Mouse (Mus musculus): ENCODE results near the gene Zbtb48. TPM values are rescaled to one million over a fixed set of nuclear protein-coding genes. Genes with fewer than 3 reads are reported as not detected.
A peak's percentile ranks its signal among the peaks of the same experiment; 100 is the strongest.

Zbtb48 gene
- total and polyA plus RNA-seq, 3 experiments: 12.1 to 21.4 TPM; not detected in 1

- Histone ChIP-seq H3K4me1 (ENCODE audit: control insufficient read depth in 1 of 2, insufficient read depth in 2 of 2, low read length in 2 of 2) (peaks cover 0 to 10% of the 10 kb centered on the region in 2 experiments; a peak in 2 of 4 replicates), H3K27me3 (ENCODE audit: control insufficient read depth in 1 of 2, insufficient read depth in 2 of 2, low read length in 2 of 2) (no peaks in the 10 kb centered on the region), H3K9ac (ENCODE audit: control insufficient read depth, low read depth, low read length, poor library complexity, severe bottlenecking) (peak within 1 kb of the TSS; percentile 99), H3K79me2 (ENCODE audit: control insufficient read depth, insufficient read depth, low read length, poor library complexity) (peaks cover 44% of the 10 kb centered on the region), H3K36me3 (ENCODE audit: control insufficient read depth in 1 of 2, insufficient read depth in 2 of 2, low read length in 2 of 2) (peaks cover 5 to 8% of the 10 kb centered on the region in 2 experiments), H3K9me3 (replicated peaks; ENCODE audit: insufficient read depth, low read length) (no peaks in the 10 kb centered on the region), H3K4me3 (ENCODE audit: control insufficient read depth in 1 of 2, insufficient read depth in 1 of 2, low read depth in 2 of 2, low read length in 2 of 2) (peak within 1 kb of the TSS; percentile 86 to 95), H3K27ac (ENCODE audit: control insufficient read depth, low read depth, low read length) (peak within 1 kb of the TSS; percentile 62)
- TF ChIP-seq HCFC1 (IDR thresholded peaks at IDR 0.05; ENCODE audit: low read depth, low read length): peak; percentile 92
- peak; percentile 32; the same call in 1 of the 2 replicates for TF ChIP-seq USF1 (IDR thresholded peaks at IDR 0.05; ENCODE audit: low read depth, low read length)
- TF ChIP-seq POLR2AphosphoS2 (IDR thresholded peaks at IDR 0.05; ENCODE audit: low read length): peak; percentile 78; the same call in 1 of the 2 replicates
- TF ChIP-seq RAD21 (IDR thresholded peaks at IDR 0.05; ENCODE audit: low read depth, low read length): no peak
- peak; percentile 81; the same call in 1 of the 2 replicates for TF ChIP-seq MYC (IDR thresholded peaks at IDR 0.05; ENCODE audit: low read depth, low read length)
- TF ChIP-seq KAT2A (conservative IDR thresholded peaks at IDR 0.05; ENCODE audit: low read depth, low read length): no peak; the same call in 1 of the 2 replicates
- TF ChIP-seq MXI1 (IDR thresholded peaks at IDR 0.05; ENCODE audit: low read depth, low read length): peak; percentile 96; the same call in 1 of the 2 replicates
- no peak for TF ChIP-seq CHD1 (IDR thresholded peaks at IDR 0.05; ENCODE audit: low read depth, low read length)
- no peak for TF ChIP-seq MYB (IDR thresholded peaks at IDR 0.05; ENCODE audit: low read depth, low read length)
- peak; percentile 76 for TF ChIP-seq TCF12 (IDR thresholded peaks at IDR 0.05; ENCODE audit: low read depth, low read length)
- TF ChIP-seq ZC3H11A (IDR thresholded peaks at IDR 0.05; ENCODE audit: low read depth, low read length): no peak
- TF ChIP-seq NRF1 (IDR thresholded peaks at IDR 0.05; ENCODE audit: insufficient read depth, low read depth, low read length, poor library complexity, severe bottlenecking): 0 out of 2 replicates have a peak, but pooled peaks have one; percentile 27
- peak; percentile 93 for TF ChIP-seq NELFE (IDR thresholded peaks at IDR 0.05; ENCODE audit: low read depth, low read length)
- TF ChIP-seq ETS1 (IDR thresholded peaks at IDR 0.05; ENCODE audit: low read depth, low read length): 0 out of 2 replicates have a peak, but pooled peaks have one; percentile 11
- TF ChIP-seq MAX (IDR thresholded peaks at IDR 0.05; ENCODE audit: low read length): peak; percentile 91
- 0 out of 2 replicates have a peak, but pooled peaks have one; percentile 41 for TF ChIP-seq BHLHE40 (IDR thresholded peaks at IDR 0.05; ENCODE audit: borderline replicate concordance, low read depth, low read length)
- peak; percentile 41 for TF ChIP-seq SMC3 (IDR thresholded peaks at IDR 0.05; ENCODE audit: low read depth, low read length)
- peak; percentile 88 to 93 for TF ChIP-seq POLR2A (IDR thresholded peaks at IDR 0.05; ENCODE audit: control insufficient read depth in 1 of 2, insufficient read depth in 1 of 2, low read depth in 1 of 2, low read length in 2 of 2, poor library complexity in 1 of 2)
- TF ChIP-seq POLR2AphosphoS5 (IDR thresholded peaks at IDR 0.05; ENCODE audit: borderline replicate concordance, low read depth, low read length): no peak
- peak; percentile 98 for TF ChIP-seq CHD2 (IDR thresholded peaks at IDR 0.05; ENCODE audit: low read length)
- no peak for TF ChIP-seq EP300 (IDR thresholded peaks at IDR 0.05; ENCODE audit: low read depth in 1 of 2, low read length in 2 of 2)
- no peak for TF ChIP-seq UBTF (IDR thresholded peaks at IDR 0.05; ENCODE audit: borderline replicate concordance, insufficient read depth, low read depth, low read length)
- TF ChIP-seq GABPA (IDR thresholded peaks at IDR 0.05; ENCODE audit: low read depth, low read length): no peak
- TF ChIP-seq MEF2A (IDR thresholded peaks at IDR 0.05; ENCODE audit: extremely low read depth, insufficient replicate concordance, low read depth, low read length, poor library complexity, severe bottlenecking): 0 out of 2 replicates have a peak, but pooled peaks have one; percentile 48
- peak; percentile 77 to 99 (median 94) for TF ChIP-seq CTCF (IDR thresholded peaks at IDR 0.05 in 2 of 3, conservative IDR thresholded peaks at IDR 0.05 in 1 of 3; ENCODE audit: control insufficient read depth in 1 of 3, insufficient read depth in 1 of 3, low read depth in 2 of 3, low read length in 3 of 3, poor library complexity in 1 of 3, severe bottlenecking in 1 of 3)
- peak; percentile 83 for TF ChIP-seq SIN3A (IDR thresholded peaks at IDR 0.05; ENCODE audit: low read length)
- TF ChIP-seq GATA1 (IDR thresholded peaks at IDR 0.05; ENCODE audit: low read depth, low read length): no peak
- TF ChIP-seq TBP (IDR thresholded peaks at IDR 0.05; ENCODE audit: low read depth, low read length): peak; percentile 83
- peak; percentile 96 for TF ChIP-seq MAZ (IDR thresholded peaks at IDR 0.05; ENCODE audit: low read depth, low read length)
- TF ChIP-seq ELF1 (IDR thresholded peaks at IDR 0.05; ENCODE audit: low read depth, low read length): peak; percentile 94
- peak; percentile 93 for DNase-seq (ENCODE audit: low read depth, low spot score)
Measured at GRCm38 (mm10) chr4:152038985-152039830, 11.7 kb upstream of the Zbtb48 start, which contains the start of gene Nol9. Gene Nol9, plus strand, starts transcription at chr4:152039321.
